24 mouse cellular contexts compared by ENCODE assay signal in the genomic region with DNA sequence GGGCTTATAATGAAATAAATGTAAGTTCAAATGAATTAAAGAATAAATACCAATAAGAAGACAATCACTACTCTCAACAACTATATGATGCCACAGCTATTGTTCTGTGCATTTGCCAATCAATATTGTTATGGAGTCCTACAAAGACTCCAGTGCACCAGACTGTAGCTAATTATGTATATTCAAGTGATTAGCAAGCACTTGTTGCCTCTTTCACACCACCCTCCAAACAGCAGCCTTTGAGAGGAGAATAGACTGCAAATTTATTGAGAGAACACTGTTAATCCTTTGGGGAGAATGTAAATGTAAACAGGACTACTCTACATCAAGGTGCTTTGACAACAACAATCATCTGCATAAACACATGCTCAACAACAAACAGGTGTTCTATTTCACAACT.
DNase-seq lines count a peak whose midpoint lies in the region; ATAC-seq and TF ChIP-seq lines count a peak whose summit lies in the region.
"Had no signal": no experiment of that assay in that cellular context is flagged by ENCODE, and none has a peak within 500 bp of the region (broad histone marks: within the 10 kb centered on the region; RNA-seq: fewer than 3 reads in every experiment).

No protein-coding gene starts in this region.

- peak overlapping the region; percentile 20; the same call in 1 of the 2 replicates for H3K27ac ChIP-seq in forebrain, embryonic 12.5 days
- no peak overlapping the region for H3K27ac ChIP-seq in forebrain, embryonic 10.5 days
- peak overlapping the region; percentile 15; the same call in 1 of the 2 replicates for H3K27ac ChIP-seq in layer of hippocampus, adult 2 months
- H3K27ac ChIP-seq in forebrain, embryonic 15.5 days (replicated peaks), result peak overlapping the region; percentile 36; the same call in 1 of the 2 replicates
- no peak overlapping the region for H3K27ac ChIP-seq in forebrain, postnatal 0 days (ENCODE audit: low read depth, low read length)
- H3K27ac ChIP-seq: embryonic facial prominence, embryonic 10.5 days; embryonic facial prominence, embryonic 12.5 days had no signal

- H3K4me2 ChIP-seq in forebrain, embryonic 12.5 days, result no peak overlapping the region
- H3K4me2 ChIP-seq in forebrain, embryonic 15.5 days (replicated peaks), result no peak overlapping the region
- no peak overlapping the region for H3K4me2 ChIP-seq in forebrain, postnatal 0 days (ENCODE audit: low read depth)
- H3K4me2 ChIP-seq: embryonic facial prominence, embryonic 12.5 days had no signal

- peak; percentile 40 for ATAC-seq in forebrain, embryonic 12.5 days (ENCODE audit: low FRiP score)
- ATAC-seq in forebrain, embryonic 15.5 days (replicated peaks), result 0 out of 2 replicates have a peak, but pooled peaks have one; percentile 49
- ATAC-seq in forebrain, postnatal 0 days, result 0 out of 2 replicates have a peak, but pooled peaks have one; percentile 14
- ATAC-seq: activated CD4-positive, CD25-positive, alpha-beta regulatory T cell, adult 4 months; CD4-positive, CD25-positive, alpha-beta regulatory T cell, adult 4 months; Patski had no signal

- no peak overlapping the region for H3K4me3 ChIP-seq in forebrain, embryonic 12.5 days (replicated peaks)
- H3K4me3 ChIP-seq in forebrain, embryonic 10.5 days, result no peak overlapping the region
- H3K4me3 ChIP-seq in layer of hippocampus, adult 2 months, result no peak overlapping the region
- H3K4me3 ChIP-seq in forebrain, embryonic 15.5 days, result no peak overlapping the region
- H3K4me3 ChIP-seq in forebrain, postnatal 0 days (ENCODE audit: low read depth, low read length), result no peak overlapping the region
- H3K4me3 ChIP-seq: embryonic facial prominence, embryonic 10.5 days; embryonic facial prominence, embryonic 12.5 days had no signal

- no peaks in the 10 kb centered on the region for H3K36me3 ChIP-seq in forebrain, embryonic 12.5 days (replicated peaks)
- no peaks in the 10 kb centered on the region for H3K36me3 ChIP-seq in forebrain, embryonic 10.5 days (replicated peaks)
- no peaks in the 10 kb centered on the region for H3K36me3 ChIP-seq in forebrain, embryonic 15.5 days
- no peaks in the 10 kb centered on the region for H3K36me3 ChIP-seq in forebrain, postnatal 0 days (ENCODE audit: insufficient read depth)
- H3K36me3 ChIP-seq: embryonic facial prominence, embryonic 10.5 days; embryonic facial prominence, embryonic 12.5 days; G1E had no signal

- no peaks in the 10 kb centered on the region for H3K27me3 ChIP-seq in forebrain, embryonic 12.5 days
- H3K27me3 ChIP-seq in forebrain, embryonic 10.5 days (ENCODE audit: poor library complexity, severe bottlenecking), result no peaks in the 10 kb centered on the region
- H3K27me3 ChIP-seq in forebrain, embryonic 15.5 days, result no peaks in the 10 kb centered on the region
- no peaks in the 10 kb centered on the region for H3K27me3 ChIP-seq in forebrain, postnatal 0 days (ENCODE audit: insufficient read depth, low read length)
- H3K27me3 ChIP-seq: CH12.LX; embryonic facial prominence, embryonic 12.5 days; Patski had no signal

- H3K9me3 ChIP-seq in forebrain, embryonic 12.5 days, result no peaks in the 10 kb centered on the region
- H3K9me3 ChIP-seq in forebrain, embryonic 10.5 days, result no peaks in the 10 kb centered on the region
- H3K9me3 ChIP-seq in forebrain, embryonic 15.5 days, result no peaks in the 10 kb centered on the region
- no peaks in the 10 kb centered on the region for H3K9me3 ChIP-seq in forebrain, postnatal 0 days (ENCODE audit: low read length)
- H3K9me3 ChIP-seq: embryonic facial prominence, embryonic 10.5 days; embryonic facial prominence, embryonic 12.5 days; G1E had no signal

- peaks cover 20% of the 10 kb centered on the region for H3K4me1 ChIP-seq in forebrain, embryonic 12.5 days
- peaks cover 33% of the 10 kb centered on the region for H3K4me1 ChIP-seq in forebrain, embryonic 10.5 days
- peaks cover 23% of the 10 kb centered on the region for H3K4me1 ChIP-seq in forebrain, embryonic 15.5 days
- H3K4me1 ChIP-seq in forebrain, postnatal 0 days (ENCODE audit: insufficient read depth), result no peaks in the 10 kb centered on the region; the same call in 1 of the 2 replicates

- TF ChIP-seq CTCF in layer of hippocampus, adult 2 months (conservative IDR thresholded peaks at IDR 0.05), result no peak
- TF ChIP-seq CTCF in forebrain, postnatal 0 days (IDR thresholded peaks at IDR 0.05; ENCODE audit: low read depth), result no peak

- no peak overlapping the region for H3K9ac ChIP-seq in forebrain, embryonic 12.5 days
- no peak overlapping the region for H3K9ac ChIP-seq in forebrain, embryonic 15.5 days (replicated peaks)
- no peak overlapping the region for H3K9ac ChIP-seq in forebrain, postnatal 0 days
- H3K9ac ChIP-seq: embryonic facial prominence, embryonic 12.5 days had no signal

- no peak for DNase-seq in forebrain, embryonic 10.5 days (ENCODE audit: extremely low spot score, low spot score)
- no peak for DNase-seq in layer of hippocampus, adult 2 months (ENCODE audit: low spot score in 2 of 2)
- DNase-seq in layer of hippocampus, adult 11-12 months (ENCODE audit: low spot score), result no peak
- DNase-seq in forebrain, postnatal 0 days, result no peak
- DNase-seq in kidney, postnatal 36 days, result no peak
- no peak for DNase-seq in spleen, adult 18-20 months
- DNase-seq: adrenal gland, adult 2 months; adrenal gland, postnatal 10 days; adrenal gland, postnatal 25 days; B cell, adult 2 months; cerebellum, adult 11-12 months; cerebellum, adult 2 months; cerebellum, adult 9-10 months; cerebellum, postnatal 10 days; cerebellum, postnatal 25 days had no signal

Comparison
In these comparisons a context has a peak if more than half of its experiments do, and no peak if none do; other contexts are left out.
1. H3K27ac ChIP-seq: peak in forebrain, embryonic 12.5 days (single experiment), layer of hippocampus, adult 2 months (single experiment) and forebrain, embryonic 15.5 days (single experiment); none in forebrain, embryonic 10.5 days (single experiment) and forebrain, postnatal 0 days (single experiment).
2. Peak in every context shown above with its lines, with median percentiles within 50 percentile points of each other: ATAC-seq.